ENCODE assay signal across 29 mouse cellular contexts in genomic region chr7:63873880-63874279, GRCm38 (mm10). TPM values are rescaled to one million over a fixed set of nuclear protein-coding genes. Genes with fewer than 3 reads are reported as not detected.
DNase-seq lines count a peak whose midpoint lies in the region; ATAC-seq and TF ChIP-seq lines count a peak whose summit lies in the region.
"Had no signal": no experiment of that assay in that cellular context is flagged by ENCODE, and none has a peak within 500 bp of the region (broad histone marks: within the 10 kb centered on the region; RNA-seq: fewer than 3 reads in every experiment).

No protein-coding gene starts in this region.

- DNase-seq in heart, adult 2 months = peak; percentile 46 to 67
- DNase-seq in heart, postnatal 10 days = peak; percentile 46 to 50
- DNase-seq in layer of hippocampus, postnatal 10 days (ENCODE audit: low spot score in 2 of 2) = no peak
- DNase-seq in gastrocnemius, adult 18-20 months (ENCODE audit: low spot score) = no peak
- DNase-seq in layer of hippocampus, adult 11-12 months (ENCODE audit: low spot score) = no peak
- DNase-seq: adrenal gland, postnatal 10 days; cerebellum, adult 18-20 months; cerebellum, postnatal 14 days; kidney, adult 8-10 months; kidney, postnatal 10 days; lung, adult 2 months had no signal

- 60% methylated on average over 12 of the region's 12 CpGs for WGBS in heart, adult 2 months
- 29% methylated on average over 12 of the region's 12 CpGs for WGBS in heart, embryonic 11.5 days (ENCODE audit: insufficient replicate concordance)
- 42% methylated on average over 12 of the region's 12 CpGs for WGBS in stomach, embryonic 16.5 days

- no peak for ATAC-seq in heart, embryonic 11.5 days (replicated peaks; ENCODE audit: insufficient number of reproducible peaks, low FRiP score, low TSS enrichment)
- 0 out of 2 replicates have a peak, but pooled peaks have one; percentile 47 for ATAC-seq in stomach, embryonic 16.5 days (ENCODE audit: insufficient read depth, low FRiP score)
- ATAC-seq: activated CD4-positive, CD25-positive, alpha-beta regulatory T cell, adult 4 months; liver, embryonic 12.5 days had no signal

- TF ChIP-seq POLR2A in heart, adult 2 months (IDR thresholded peaks at IDR 0.05; ENCODE audit: insufficient read depth, low read depth, low read length) = no peak

- H3K9me3 ChIP-seq in heart, embryonic 11.5 days (replicated peaks; ENCODE audit: control insufficient read depth, low read length) = no peaks in the 10 kb centered on the region
- H3K9me3 ChIP-seq in stomach, embryonic 16.5 days (replicated peaks; ENCODE audit: control insufficient read depth, low read length) = no peaks in the 10 kb centered on the region
- H3K9me3 ChIP-seq: embryonic facial prominence, embryonic 12.5 days; hindbrain, embryonic 13.5 days; limb, embryonic 13.5 days; liver, embryonic 12.5 days; midbrain, embryonic 12.5 days; neural tube, embryonic 15.5 days had no signal

- peak overlapping the region; percentile 45 for H3K4me2 ChIP-seq in heart, embryonic 11.5 days
- H3K4me2 ChIP-seq in stomach, embryonic 16.5 days (ENCODE audit: low read depth, low read length) = no peak overlapping the region
- H3K4me2 ChIP-seq: embryonic facial prominence, embryonic 12.5 days; hindbrain, embryonic 13.5 days; limb, embryonic 13.5 days; liver, embryonic 12.5 days; midbrain, embryonic 12.5 days; neural tube, embryonic 15.5 days had no signal

- no peak overlapping the region for H3K27ac ChIP-seq in heart, adult 2 months
- H3K27ac ChIP-seq in heart, embryonic 11.5 days (ENCODE audit: low read depth, low read length) = no peak overlapping the region
- no peak overlapping the region for H3K27ac ChIP-seq in stomach, embryonic 16.5 days (ENCODE audit: low read length)
- H3K27ac ChIP-seq: embryonic facial prominence, embryonic 12.5 days; hindbrain, embryonic 13.5 days; layer of hippocampus, adult 2 months; limb, embryonic 13.5 days; liver, embryonic 12.5 days; midbrain, embryonic 12.5 days; neural tube, embryonic 15.5 days had no signal

- no peaks in the 10 kb centered on the region for H3K79me2 ChIP-seq in heart, adult 2 months (replicated peaks; ENCODE audit: control insufficient read depth, insufficient read depth, low read length)

- H3K27me3 ChIP-seq in heart, adult 2 months (ENCODE audit: control insufficient read depth, insufficient read depth, low read length) = no peaks in the 10 kb centered on the region
- no peaks in the 10 kb centered on the region for H3K27me3 ChIP-seq in heart, embryonic 11.5 days (ENCODE audit: control insufficient read depth, insufficient read depth, low read length)
- no peaks in the 10 kb centered on the region for H3K27me3 ChIP-seq in stomach, embryonic 16.5 days (ENCODE audit: control insufficient read depth, insufficient read depth, low read length)
- H3K27me3 ChIP-seq: embryonic facial prominence, embryonic 12.5 days; hindbrain, embryonic 13.5 days; limb, embryonic 13.5 days; midbrain, embryonic 12.5 days; neural tube, embryonic 15.5 days had no signal

- no peak for TF ChIP-seq CTCF in heart, adult 2 months (IDR thresholded peaks at IDR 0.05)

- H3K36me3 ChIP-seq in heart, adult 2 months (ENCODE audit: control insufficient read depth, insufficient read depth, low read length) = no peaks in the 10 kb centered on the region
- no peaks in the 10 kb centered on the region for H3K36me3 ChIP-seq in heart, embryonic 11.5 days (ENCODE audit: control insufficient read depth, insufficient read depth, low read length)
- no peaks in the 10 kb centered on the region for H3K36me3 ChIP-seq in stomach, embryonic 16.5 days (ENCODE audit: control insufficient read depth, insufficient read depth, low read length)
- H3K36me3 ChIP-seq: embryonic facial prominence, embryonic 12.5 days; hindbrain, embryonic 13.5 days; limb, embryonic 13.5 days; liver, embryonic 12.5 days; midbrain, embryonic 12.5 days; neural tube, embryonic 15.5 days had no signal

- H3K4me3 ChIP-seq in heart, adult 2 months = no peak overlapping the region
- peak overlapping the region; percentile 14; the same call in 1 of the 2 replicates for H3K4me3 ChIP-seq in heart, embryonic 11.5 days (ENCODE audit: low read depth, low read length)
- H3K4me3 ChIP-seq in stomach, embryonic 16.5 days (replicated peaks; ENCODE audit: low read length) = no peak overlapping the region
- H3K4me3 ChIP-seq: embryonic facial prominence, embryonic 12.5 days; hindbrain, embryonic 13.5 days; layer of hippocampus, adult 2 months; limb, embryonic 13.5 days; liver, embryonic 12.5 days; midbrain, embryonic 12.5 days; neural tube, embryonic 15.5 days had no signal

- intact Hi-C loops in heart, adult 2 months (cut with DNase I) = no loop called here
- intact Hi-C loops in heart, postnatal 10 days (cut with DNase I) = no loop called here

- H3K9ac ChIP-seq in heart, adult 2 months (ENCODE audit: low read depth, low read length) = no peak overlapping the region
- H3K9ac ChIP-seq in heart, embryonic 11.5 days (ENCODE audit: low read depth, low read length) = 0 out of 2 replicates have a peak overlapping the region, but pooled peaks have one; percentile 16
- no peak overlapping the region for H3K9ac ChIP-seq in stomach, embryonic 16.5 days (ENCODE audit: low read length)
- H3K9ac ChIP-seq: embryonic facial prominence, embryonic 12.5 days; hindbrain, embryonic 13.5 days; limb, embryonic 13.5 days; liver, embryonic 12.5 days; midbrain, embryonic 12.5 days; neural tube, embryonic 15.5 days had no signal

- H3K4me1 ChIP-seq in heart, adult 2 months (ENCODE audit: control insufficient read depth, insufficient read depth, low read length) = peaks cover 8% of the 10 kb centered on the region
- H3K4me1 ChIP-seq in heart, embryonic 11.5 days (ENCODE audit: control insufficient read depth, insufficient read depth, low read length) = peaks cover 7% of the 10 kb centered on the region
- H3K4me1 ChIP-seq in stomach, embryonic 16.5 days (ENCODE audit: control insufficient read depth, insufficient read depth, low read length) = no peaks in the 10 kb centered on the region
- H3K4me1 ChIP-seq: embryonic facial prominence, embryonic 12.5 days; hindbrain, embryonic 13.5 days; midbrain, embryonic 12.5 days; neural tube, embryonic 15.5 days had no signal

- TF ChIP-seq EP300 in heart, adult 2 months (IDR thresholded peaks at IDR 0.05; ENCODE audit: insufficient read depth, low read depth, low read length) = no peak

RNA-seq across cellular contexts. Expression of gene E030018B13Rik, which starts 42.8 kb away (rescaled TPM):
- total RNA-seq in heart, adult 2 months (2021) = not detected
- not detected in 2 replicates for polyA plus RNA-seq in heart, adult 2 months (2012; rRNA removed)
- polyA plus RNA-seq in heart, embryonic 11.5 days (2014; fragmentation: Nextera tagmentation; extraction: Ambion mirVana) = not detected in 2 replicates
- total RNA-seq in heart, postnatal 10 days (2021) = not detected
- polyA plus RNA-seq in stomach, embryonic 16.5 days (2015; fragmentation: Nextera tagmentation; extraction: Ambion mirVana) = not detected in 2 replicates
- not detected for total RNA-seq in layer of hippocampus, postnatal 10 days (2021)
- total RNA-seq in gastrocnemius, adult 18-20 months (2021) = not detected
- total RNA-seq: adrenal gland, postnatal 10 days; gastrocnemius, adult 8-10 months; layer of hippocampus, adult 2 months; left cerebral cortex, postnatal 25 days; megakaryocyte, adult 5-6 weeks; MEL had no signal
- polyA plus RNA-seq: embryonic facial prominence, embryonic 12.5 days; forebrain, embryonic 11.5 days; frontal cortex, adult 2 months; hindbrain, embryonic 13.5 days; liver, embryonic 12.5 days; lung, adult 2 months; midbrain, embryonic 12.5 days; neural tube, embryonic 15.5 days; small intestine, adult 2 months; testis, adult 2 months had no signal

Comparison
In these comparisons a context has a peak if more than half of its experiments do, and no peak if none do; other contexts are left out.
1. DNase-seq: peak in heart, adult 2 months (2 of 2) and heart, postnatal 10 days (2 of 2); none in layer of hippocampus, postnatal 10 days (0 of 2), gastrocnemius, adult 18-20 months (single experiment) and layer of hippocampus, adult 11-12 months (single experiment).